Comparison of ENCODE assay signal across 16 mouse cellular contexts in the genomic region with DNA sequence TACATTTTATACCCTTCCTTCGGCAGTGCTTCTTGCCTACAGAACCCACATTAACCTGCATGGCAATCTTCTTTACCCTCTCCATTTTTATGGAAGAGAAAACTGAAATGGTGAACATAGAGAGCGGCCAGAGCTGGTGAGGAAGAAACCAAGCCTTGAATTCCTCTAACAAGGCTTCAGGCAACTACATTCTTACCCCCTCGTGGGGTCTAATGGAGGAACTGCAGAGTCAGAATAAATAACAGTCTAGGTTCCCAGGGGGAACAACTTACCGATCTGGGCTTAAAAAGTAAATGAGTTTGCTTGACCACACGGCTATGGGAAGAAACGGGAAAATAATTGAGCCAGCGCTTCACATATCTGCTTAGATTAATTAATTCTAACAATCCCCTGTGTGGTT.
DNase-seq lines count a peak whose midpoint lies in the region; ATAC-seq and TF ChIP-seq lines count a peak whose summit lies in the region.
"Had no signal": no experiment of that assay in that cellular context is flagged by ENCODE, and none has a peak within 500 bp of the region (broad histone marks: within the 10 kb centered on the region; RNA-seq: fewer than 3 reads in every experiment).

No protein-coding gene starts in this region.

- 61% methylated on average over 7 of the region's 7 CpGs for WGBS in hindbrain, postnatal 0 days
- 67% methylated on average over 7 of the region's 7 CpGs for WGBS in hindbrain, embryonic 16.5 days
- 62% methylated on average over 7 of the region's 7 CpGs for WGBS in midbrain, embryonic 16.5 days
- 57% methylated on average over 7 of the region's 7 CpGs for WGBS in midbrain, embryonic 15.5 days

- no peaks in the 10 kb centered on the region for H3K36me3 ChIP-seq in hindbrain, postnatal 0 days (ENCODE audit: insufficient read depth, low read length)
- no peaks in the 10 kb centered on the region for H3K36me3 ChIP-seq in hindbrain, embryonic 16.5 days (ENCODE audit: control insufficient read depth, insufficient read depth, low read length)
- no peaks in the 10 kb centered on the region for H3K36me3 ChIP-seq in midbrain, embryonic 16.5 days (ENCODE audit: control insufficient read depth, insufficient read depth, low read length)
- H3K36me3 ChIP-seq in midbrain, embryonic 15.5 days (replicated peaks) = no peaks in the 10 kb centered on the region

- peak; percentile 16; the same call in 1 of the 2 replicates for TF ChIP-seq CTCF in hindbrain, postnatal 0 days (IDR thresholded peaks at IDR 0.05; ENCODE audit: low read depth)

- H3K27me3 ChIP-seq in hindbrain, postnatal 0 days (ENCODE audit: insufficient read depth, low read length) = no peaks in the 10 kb centered on the region
- no peaks in the 10 kb centered on the region for H3K27me3 ChIP-seq in hindbrain, embryonic 16.5 days (replicated peaks; ENCODE audit: control insufficient read depth, insufficient read depth, low read length)
- H3K27me3 ChIP-seq in midbrain, embryonic 16.5 days (ENCODE audit: control insufficient read depth, insufficient read depth, low read depth, low read length) = no peaks in the 10 kb centered on the region
- no peaks in the 10 kb centered on the region for H3K27me3 ChIP-seq in midbrain, embryonic 15.5 days (replicated peaks)

- no peak overlapping the region for H3K4me2 ChIP-seq in hindbrain, postnatal 0 days (ENCODE audit: low read depth, low read length)
- H3K4me2 ChIP-seq in hindbrain, embryonic 16.5 days (ENCODE audit: low read length) = no peak overlapping the region
- H3K4me2 ChIP-seq in midbrain, embryonic 16.5 days (ENCODE audit: low read length) = no peak overlapping the region
- H3K4me2 ChIP-seq in midbrain, embryonic 15.5 days = no peak overlapping the region

- H3K9ac ChIP-seq in hindbrain, postnatal 0 days (replicated peaks; ENCODE audit: low read length) = no peak overlapping the region
- no peak overlapping the region for H3K9ac ChIP-seq in hindbrain, embryonic 16.5 days (ENCODE audit: low read depth, low read length)
- H3K9ac ChIP-seq in midbrain, embryonic 16.5 days (ENCODE audit: low read depth, low read length) = no peak overlapping the region
- H3K9ac ChIP-seq in midbrain, embryonic 15.5 days = no peak overlapping the region
- H3K9ac ChIP-seq: forebrain, postnatal 0 days had no signal

- H3K4me1 ChIP-seq in hindbrain, postnatal 0 days (ENCODE audit: insufficient read depth, low read length) = no peaks in the 10 kb centered on the region
- H3K4me1 ChIP-seq in hindbrain, embryonic 16.5 days (ENCODE audit: control insufficient read depth, insufficient read depth, low read depth, low read length) = no peaks in the 10 kb centered on the region
- H3K4me1 ChIP-seq in midbrain, embryonic 16.5 days (ENCODE audit: control insufficient read depth, insufficient read depth, low read length) = no peaks in the 10 kb centered on the region
- H3K4me1 ChIP-seq in midbrain, embryonic 15.5 days = no peaks in the 10 kb centered on the region

- peak; percentile 21; the same call in 1 of the 2 replicates for ATAC-seq in hindbrain, postnatal 0 days
- ATAC-seq in hindbrain, embryonic 16.5 days = no peak
- ATAC-seq in midbrain, embryonic 16.5 days = no peak
- ATAC-seq in midbrain, embryonic 15.5 days (replicated peaks) = no peak; the same call in 1 of the 2 replicates
- ATAC-seq in hematopoietic stem cell, adult 5-6 weeks (replicated peaks in 1 of 2; ENCODE audit: insufficient read depth in 1 of 2, low FRiP score in 2 of 2, low TSS enrichment in 1 of 2, low read depth in 1 of 2, poor library complexity in 2 of 2, severe bottlenecking in 2 of 2) = peak; percentile 74 to 82
- peak; percentile 51 for ATAC-seq in megakaryocyte progenitor cell, adult 5-6 weeks (replicated peaks; ENCODE audit: poor library complexity)
- ATAC-seq: forebrain, postnatal 0 days; inflammation-experienced regulatory T-cells, adult 6 months had no signal

- H3K27ac ChIP-seq in hindbrain, postnatal 0 days = no peak overlapping the region
- no peak overlapping the region for H3K27ac ChIP-seq in hindbrain, embryonic 16.5 days (ENCODE audit: low read depth, low read length)
- H3K27ac ChIP-seq in midbrain, embryonic 16.5 days (ENCODE audit: low read length) = peak overlapping the region; percentile 20; the same call in 1 of the 2 replicates
- H3K27ac ChIP-seq in midbrain, embryonic 15.5 days = no peak overlapping the region

- H3K9me3 ChIP-seq in hindbrain, postnatal 0 days (ENCODE audit: low read length) = no peaks in the 10 kb centered on the region
- no peaks in the 10 kb centered on the region for H3K9me3 ChIP-seq in hindbrain, embryonic 16.5 days (ENCODE audit: control insufficient read depth, low read length)
- no peaks in the 10 kb centered on the region for H3K9me3 ChIP-seq in midbrain, embryonic 16.5 days (replicated peaks; ENCODE audit: control insufficient read depth, low read length, poor library complexity, severe bottlenecking)
- H3K9me3 ChIP-seq in midbrain, embryonic 15.5 days = no peaks in the 10 kb centered on the region

- peak; percentile 21 for DNase-seq in hindbrain, postnatal 0 days (ENCODE audit: low spot score)
- DNase-seq in right cerebral cortex, postnatal 4 days = no peak
- DNase-seq in urinary bladder, postnatal 36 days (ENCODE audit: low spot score in 2 of 2) = no peak
- DNase-seq: adrenal gland, postnatal 10 days; cerebellum, adult 8-10 months; embryo, embryonic 11 days; forebrain, postnatal 0 days; heart, postnatal 36 days; lung, postnatal 4 days; spleen, adult 18-20 months had no signal

- no peak overlapping the region for H3K4me3 ChIP-seq in hindbrain, postnatal 0 days (ENCODE audit: low read length)
- no peak overlapping the region for H3K4me3 ChIP-seq in hindbrain, embryonic 16.5 days (ENCODE audit: low read length)
- H3K4me3 ChIP-seq in midbrain, embryonic 16.5 days (ENCODE audit: low read depth, low read length) = no peak overlapping the region
- no peak overlapping the region for H3K4me3 ChIP-seq in midbrain, embryonic 15.5 days

Comparison
In these comparisons a context has a peak if more than half of its experiments do, and no peak if none do; other contexts are left out.
1. ATAC-seq: peak in hindbrain, postnatal 0 days (single experiment), hematopoietic stem cell, adult 5-6 weeks (2 of 2) and megakaryocyte progenitor cell, adult 5-6 weeks (single experiment); none in hindbrain, embryonic 16.5 days (single experiment), midbrain, embryonic 16.5 days (single experiment) and midbrain, embryonic 15.5 days (single experiment).